Mouse (Mus musculus) telencephalon, adult 2 months (tissue): Measurements from ENCODE around the gene Ppib.

ENCODE experiments used
- DNase-seq: peaks from one replicate; pipeline ENCODE4 v3.0.0-alpha.2; 2011; ENCODE audit warnings: low read depth, low spot score

The Ppib gene

DNA sequence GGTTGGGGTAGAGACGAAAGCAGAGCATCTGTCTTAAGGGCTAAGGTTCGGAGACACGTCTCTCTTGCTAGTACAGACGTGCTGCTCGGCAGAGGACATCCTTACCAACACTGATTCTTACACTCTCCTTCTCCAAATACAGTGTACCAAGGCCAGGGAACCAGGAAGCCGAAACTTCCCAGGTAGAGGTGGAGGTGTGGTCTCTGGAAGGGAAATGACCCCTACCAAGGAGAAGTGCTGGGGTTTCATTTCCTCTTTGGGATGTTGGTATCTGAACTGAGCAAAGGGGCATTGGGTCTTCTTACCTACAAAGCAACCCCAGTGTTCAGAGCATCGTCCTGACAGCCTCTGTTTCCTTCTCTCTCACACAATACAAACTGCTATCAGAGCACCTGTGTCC is 12.7 kb downstream of the Ppib start:
- DNase-seq: no peak

DNA sequence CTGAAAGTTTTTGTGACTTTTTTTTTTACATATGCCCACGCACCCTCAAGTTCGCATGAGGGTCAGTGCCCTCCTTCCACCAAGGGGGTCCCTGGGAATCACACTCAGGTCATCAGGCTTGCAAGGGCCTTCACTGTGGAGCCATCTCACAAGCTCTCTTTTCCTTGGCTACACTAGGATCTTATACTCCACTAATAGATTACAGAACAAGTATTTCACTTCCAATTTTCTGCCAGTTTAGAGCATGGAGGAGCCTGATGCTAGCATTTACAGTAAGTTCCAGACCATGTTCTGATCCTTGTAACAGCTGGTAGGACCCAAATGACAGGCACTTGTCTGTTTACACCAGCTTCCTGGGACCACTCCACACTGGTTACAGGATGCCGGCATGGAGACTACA is 18.1 kb downstream of the Ppib start:
- DNase-seq: no peak

DNA sequence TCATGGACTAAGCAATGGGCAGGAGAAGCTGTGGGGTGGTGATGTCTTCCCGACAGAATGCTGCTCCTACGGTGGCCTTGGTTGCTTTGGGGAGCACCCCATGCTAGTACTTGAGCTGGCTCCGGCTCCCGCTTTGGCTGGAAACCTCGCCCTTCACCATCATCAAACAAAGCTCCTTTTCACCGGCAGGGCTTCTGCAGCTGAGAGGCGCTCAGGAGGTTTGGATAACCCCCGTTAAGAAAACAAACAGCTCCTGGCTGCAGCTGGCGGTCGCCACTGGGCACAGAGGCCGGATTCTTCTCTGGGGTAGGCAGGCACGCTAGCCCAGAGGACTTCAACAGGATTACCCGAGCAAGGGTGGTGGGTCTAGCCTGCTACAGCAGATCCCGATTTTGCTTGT is 18.5 kb downstream of the Ppib start:
- no peak for DNase-seq

DNA sequence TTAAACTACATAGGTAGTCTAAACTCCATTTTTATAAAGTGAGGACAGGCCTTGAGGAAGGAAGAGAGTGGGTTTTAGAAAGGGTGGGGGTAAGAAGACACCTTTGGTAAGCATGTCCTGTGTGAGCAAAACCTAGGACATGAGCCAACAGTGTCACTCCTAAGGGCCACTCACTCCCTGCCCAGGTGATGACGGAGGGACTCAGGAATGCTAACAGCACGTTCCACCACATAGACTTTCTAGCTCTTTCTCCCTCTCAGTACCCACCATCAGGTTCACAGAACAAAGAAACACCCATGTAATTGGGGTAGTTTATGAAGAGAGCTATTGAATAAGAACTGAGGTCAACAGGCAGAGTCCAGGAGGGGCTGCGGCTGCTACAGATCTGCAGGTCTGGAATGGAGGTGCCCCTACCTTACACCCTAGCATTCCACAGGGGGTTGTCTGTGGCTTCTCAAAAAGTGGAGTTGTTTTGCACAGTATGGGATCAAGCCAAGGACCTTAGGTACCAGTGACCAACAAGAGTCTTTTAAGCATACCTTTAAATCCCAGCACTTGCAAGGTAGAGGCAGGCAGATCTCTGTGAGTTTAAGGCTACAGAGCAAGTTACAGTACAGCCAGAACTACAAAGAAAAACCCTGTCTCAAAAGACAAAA is 20.9 kb downstream of the Ppib start:
- DNase-seq: no peak

DNA sequence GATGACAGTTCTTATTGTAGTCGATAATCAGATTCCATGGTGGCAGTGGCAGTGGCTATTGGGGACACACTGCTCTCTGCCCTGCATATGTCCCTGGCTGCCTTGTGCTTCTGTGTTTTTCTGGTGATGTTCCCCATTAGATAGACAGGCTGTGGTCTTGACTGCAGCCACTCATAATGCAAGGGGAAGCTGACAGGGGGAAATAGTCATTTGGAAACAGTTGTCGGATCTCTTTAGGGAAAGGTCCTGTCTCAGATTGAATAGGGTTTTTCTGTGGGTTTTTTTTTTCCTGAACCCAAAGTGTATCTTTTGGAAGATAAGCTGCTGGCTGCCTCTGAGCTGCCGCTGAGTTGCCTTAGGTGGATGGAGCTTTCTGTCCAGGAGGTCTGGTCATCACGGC is 22.0 kb downstream of the Ppib start:
- no peak for DNase-seq

DNA sequence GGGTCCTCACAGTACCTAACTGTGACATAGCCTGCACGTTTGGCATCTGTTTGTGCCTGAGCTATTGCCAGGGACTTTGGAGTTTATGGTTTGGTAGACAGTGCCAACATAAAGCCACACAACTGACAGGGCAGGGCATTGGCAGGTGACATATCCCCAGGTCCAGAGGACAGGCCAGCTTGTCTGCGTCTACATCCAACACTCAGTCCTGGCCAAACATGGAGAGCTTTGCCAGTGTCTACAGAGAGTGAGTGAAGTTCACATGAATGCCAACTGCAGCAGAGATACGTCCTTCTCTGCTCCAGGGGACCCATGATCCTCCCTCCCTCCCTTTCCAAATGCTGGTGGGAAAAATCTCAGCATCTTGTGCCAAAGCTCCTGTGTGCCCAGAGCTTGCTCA is 24.1 kb downstream of the Ppib start:
- DNase-seq: no peak

DNA sequence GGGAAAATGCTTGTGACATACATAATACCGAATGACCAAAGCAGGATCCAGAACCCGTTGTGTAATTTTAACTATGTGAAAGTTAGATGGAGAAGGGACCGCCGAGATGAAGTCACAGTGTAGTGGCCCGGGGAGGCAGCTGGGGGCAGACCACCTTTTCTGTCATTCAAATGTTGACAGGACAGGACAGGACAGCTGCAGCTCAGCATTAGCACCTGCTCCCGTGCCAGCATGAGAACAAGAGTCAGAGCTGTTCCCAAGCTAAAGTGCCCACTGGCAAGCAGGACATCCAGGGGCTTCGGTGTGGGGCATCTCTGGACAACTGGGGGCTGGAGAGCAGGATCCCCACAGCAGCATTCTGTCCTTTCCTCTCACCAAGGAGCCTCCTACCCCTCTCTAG is 27.0 kb downstream of the Ppib start:
- no peak for DNase-seq

DNA sequence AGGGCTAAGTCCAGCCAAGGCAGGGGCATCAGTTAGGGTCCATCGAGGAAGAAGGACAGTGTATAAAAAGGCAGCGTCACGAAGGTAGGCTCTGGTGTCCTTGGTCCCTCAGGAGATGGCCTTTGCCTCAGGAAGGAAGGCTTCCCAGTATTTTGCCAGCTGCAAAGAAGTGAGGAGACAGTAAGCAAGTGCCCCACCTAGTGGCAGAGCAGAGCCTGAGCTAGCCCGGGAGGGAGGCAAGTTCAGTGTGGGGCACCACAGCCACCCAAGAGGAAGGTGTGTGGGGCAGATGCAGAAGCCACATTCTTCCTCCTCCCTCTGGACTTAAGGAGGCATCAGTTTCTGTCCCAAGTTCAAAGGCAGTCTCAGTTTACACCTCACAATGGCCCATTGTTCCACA is 28.4 kb downstream of the Ppib start:
- no peak for DNase-seq

DNA sequence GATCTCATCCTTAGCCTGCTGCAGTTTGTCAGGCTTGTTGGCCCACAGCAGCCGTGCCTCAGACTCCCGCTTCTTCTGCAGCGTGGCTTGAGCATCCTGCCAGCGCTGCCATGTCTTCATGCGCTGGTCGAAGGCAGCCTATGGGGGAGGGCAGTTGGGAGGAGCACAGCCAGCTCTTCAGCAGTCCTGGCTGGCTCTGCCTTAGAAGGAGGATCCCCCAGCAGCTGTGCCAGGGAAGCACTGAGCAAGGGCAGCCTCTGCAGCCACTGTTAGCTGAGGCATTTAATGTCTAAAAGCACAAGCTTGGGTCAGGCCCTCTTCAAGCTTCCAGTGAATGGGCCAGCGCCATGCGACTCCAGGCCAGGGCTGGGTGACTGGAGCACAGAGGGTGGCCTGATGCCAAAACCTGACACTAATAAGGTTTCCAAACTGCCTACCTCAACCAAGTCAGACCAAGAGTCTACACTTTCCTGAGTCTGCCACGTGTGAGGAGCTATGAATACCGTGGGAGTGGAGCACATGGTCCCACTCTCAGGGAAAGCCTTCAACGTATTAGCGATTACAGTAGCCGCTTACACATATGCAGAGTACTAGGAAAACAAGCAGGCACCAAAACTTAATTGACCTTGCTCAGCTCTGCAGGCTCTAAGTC is 30.7 kb downstream of the Ppib start:
- DNase-seq: no peak

DNA sequence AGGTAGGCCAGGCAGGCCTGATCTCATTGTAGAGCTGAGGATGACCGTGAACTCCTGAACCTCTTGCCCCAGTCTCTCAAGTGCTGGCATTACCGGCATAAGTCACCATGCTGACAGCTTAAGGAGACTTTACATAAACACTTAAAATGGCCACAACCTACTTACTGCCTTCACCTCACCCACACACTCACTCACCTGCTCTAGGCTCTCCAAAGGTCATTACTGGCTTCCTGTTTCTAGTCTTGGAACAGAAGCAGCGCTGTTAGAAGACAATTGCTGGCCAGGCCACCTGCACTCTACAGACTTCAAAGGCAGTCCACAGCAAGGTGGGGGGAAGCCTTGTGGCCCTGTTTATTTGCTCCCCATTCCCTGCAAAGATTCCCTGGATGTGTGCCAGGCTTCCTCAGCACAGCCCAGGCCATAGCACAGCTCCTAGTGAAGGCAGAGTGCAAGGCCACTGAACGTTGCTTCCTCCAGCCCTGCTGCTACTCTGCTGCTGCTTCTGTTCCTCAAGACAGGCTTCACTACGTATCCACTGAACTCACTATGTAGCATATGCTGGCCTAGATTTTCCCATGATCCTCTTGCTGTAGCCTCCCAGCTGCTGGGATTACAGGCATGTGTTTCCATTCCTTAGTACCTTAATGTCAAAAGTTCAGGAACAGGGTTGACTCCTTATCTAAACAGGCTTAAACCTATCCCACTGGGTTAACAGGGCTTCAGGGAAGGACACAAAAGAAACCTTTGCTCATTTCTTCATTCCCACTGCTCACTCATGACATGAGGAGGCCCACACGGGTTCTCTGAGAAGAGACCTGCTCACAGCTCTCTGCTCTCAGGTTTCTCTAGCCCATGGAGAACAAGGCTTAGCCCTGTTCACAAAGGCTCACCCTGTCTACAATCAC is 31.6 kb downstream of the Ppib start:
- DNase-seq: no peak

DNA sequence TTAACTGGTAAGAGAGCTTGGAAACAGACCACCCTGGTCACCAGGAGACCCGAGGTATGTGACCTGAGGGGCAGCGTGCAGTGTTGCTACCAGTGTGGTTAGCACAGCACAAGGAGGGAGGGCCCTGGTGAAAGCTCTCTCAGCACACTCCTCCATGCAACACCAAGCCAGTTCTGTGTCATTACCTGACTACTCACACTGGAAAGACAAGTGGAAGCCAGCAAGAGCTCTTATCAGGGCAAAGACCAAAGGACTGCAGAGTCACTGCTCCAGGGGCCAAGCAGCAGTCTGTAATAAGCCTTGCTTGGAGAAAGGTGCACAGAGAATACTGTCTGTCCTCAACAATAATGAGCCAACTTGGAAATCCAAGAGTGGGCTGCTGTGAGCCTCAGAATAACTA is 32.6 kb downstream of the Ppib start:
- no peak for DNase-seq

DNA sequence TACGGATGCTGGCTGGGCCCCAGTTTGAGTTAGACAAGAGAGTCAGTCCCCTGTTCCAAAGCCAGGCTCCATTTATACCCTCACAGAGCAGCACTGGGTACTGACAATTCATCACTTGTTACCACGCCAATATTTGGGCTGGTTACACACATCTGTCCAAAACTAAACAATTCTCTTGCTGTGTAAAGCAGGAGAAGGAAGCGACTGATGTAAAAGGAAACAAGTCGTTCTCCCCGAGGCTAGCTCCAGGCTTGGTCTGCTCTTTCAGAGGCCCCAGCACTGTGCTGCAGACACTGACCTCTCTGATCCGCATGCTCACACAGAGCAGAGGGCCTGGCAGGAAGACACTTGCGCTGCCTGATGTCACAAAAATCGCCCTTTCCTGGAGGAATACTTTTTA is 41.6 kb downstream of the Ppib start:
- DNase-seq: peak; percentile 78

DNA sequence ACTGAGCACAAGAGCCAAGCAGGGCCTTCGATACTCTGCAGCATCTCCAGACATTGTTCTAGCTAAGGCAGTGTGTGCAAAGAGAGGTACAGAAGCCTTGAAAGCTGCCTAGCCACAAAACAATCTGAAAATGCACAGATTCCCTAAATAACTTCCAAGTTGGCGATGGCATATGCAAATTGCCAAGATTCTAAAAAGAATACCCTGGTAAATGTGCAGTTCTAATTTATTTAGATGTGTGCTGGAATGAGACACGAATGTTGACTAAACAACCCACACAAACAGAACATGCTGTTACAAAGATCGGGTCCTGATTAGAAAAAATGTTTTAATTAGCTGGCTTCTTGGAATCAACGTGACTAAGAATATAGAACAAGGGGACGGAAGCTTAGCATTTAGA is 42.6 kb downstream of the Ppib start:
- no peak for DNase-seq

DNA sequence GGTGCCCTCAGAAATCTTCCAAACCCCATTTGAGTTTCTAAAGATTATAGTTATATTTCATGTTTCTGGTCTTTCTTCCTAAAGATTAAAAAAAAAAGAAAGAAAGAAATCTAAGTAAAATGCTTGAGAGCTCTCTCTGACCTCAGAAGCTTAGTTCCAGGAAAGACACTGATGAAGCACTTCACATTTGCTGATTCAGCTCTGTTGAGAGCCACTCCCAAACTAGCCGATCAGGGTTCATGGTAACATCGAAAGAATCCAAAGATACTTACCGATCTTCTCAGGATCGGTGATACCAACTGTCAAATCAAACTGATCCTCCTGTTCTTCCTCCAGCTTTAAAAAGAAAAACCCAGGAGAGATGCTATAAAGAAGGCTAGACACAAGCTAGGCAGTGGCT is 44.6 kb downstream of the Ppib start:
- DNase-seq: no peak

DNA sequence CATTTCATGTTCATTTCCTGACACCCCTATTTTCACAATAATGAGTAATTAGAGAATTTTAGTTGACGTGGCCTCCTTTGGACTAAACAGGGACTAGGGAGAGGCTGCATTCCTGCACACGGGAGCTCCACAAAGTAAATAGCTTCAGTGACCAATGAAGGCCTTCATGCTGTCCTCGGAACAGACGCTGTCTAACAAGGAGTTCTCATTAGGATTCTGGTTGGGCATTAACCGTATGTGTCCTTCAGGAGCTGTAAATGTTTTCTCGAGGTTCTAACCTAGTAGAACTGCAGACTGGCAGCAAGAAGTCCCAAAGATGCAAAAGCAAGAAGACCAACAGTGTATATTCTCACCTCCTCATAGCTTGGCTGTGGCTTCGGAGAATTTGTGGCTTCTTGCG is 45.1 kb downstream of the Ppib start:
- DNase-seq: no peak

DNA sequence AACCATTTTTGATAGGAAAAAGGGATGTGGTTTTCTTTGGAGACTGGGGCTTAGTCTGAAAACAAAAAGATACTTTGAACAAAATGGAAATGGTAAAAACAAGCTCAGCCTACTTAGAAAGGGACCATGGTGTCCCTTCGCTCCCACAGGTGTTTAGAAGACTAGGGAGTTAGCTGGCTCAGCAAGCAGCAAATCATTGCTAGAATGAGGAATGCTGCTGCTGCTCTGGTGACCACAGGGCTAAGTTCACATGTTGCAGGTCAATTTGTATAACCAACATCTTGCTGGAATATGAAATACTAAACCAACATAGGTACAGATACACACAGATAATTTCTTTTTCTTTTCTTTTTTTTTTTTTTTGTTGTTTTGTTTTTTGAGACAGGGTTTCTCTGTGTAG is 49.6 kb downstream of the Ppib start:
- DNase-seq: no peak

DNA sequence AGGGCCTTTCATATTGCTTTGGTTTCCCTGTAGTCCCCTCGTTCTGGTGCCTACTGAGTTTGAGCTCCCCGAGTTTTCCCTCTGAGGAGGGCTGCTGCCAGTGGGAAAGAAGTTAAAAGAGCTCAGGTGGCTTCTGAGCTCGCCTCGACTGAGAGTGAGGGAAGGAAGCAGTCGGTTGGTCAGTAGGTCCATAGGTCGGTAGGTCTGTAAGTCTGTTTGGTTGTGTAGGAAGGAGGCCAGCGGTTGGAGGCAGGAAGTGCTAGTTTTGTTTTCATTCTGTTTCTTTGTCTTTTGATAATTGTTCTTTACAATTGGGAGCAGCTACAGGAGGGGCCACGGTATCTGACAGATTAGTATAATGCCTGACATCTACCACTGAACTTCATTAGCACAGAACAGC is 50.1 kb downstream of the Ppib start:
- DNase-seq: no peak

DNA sequence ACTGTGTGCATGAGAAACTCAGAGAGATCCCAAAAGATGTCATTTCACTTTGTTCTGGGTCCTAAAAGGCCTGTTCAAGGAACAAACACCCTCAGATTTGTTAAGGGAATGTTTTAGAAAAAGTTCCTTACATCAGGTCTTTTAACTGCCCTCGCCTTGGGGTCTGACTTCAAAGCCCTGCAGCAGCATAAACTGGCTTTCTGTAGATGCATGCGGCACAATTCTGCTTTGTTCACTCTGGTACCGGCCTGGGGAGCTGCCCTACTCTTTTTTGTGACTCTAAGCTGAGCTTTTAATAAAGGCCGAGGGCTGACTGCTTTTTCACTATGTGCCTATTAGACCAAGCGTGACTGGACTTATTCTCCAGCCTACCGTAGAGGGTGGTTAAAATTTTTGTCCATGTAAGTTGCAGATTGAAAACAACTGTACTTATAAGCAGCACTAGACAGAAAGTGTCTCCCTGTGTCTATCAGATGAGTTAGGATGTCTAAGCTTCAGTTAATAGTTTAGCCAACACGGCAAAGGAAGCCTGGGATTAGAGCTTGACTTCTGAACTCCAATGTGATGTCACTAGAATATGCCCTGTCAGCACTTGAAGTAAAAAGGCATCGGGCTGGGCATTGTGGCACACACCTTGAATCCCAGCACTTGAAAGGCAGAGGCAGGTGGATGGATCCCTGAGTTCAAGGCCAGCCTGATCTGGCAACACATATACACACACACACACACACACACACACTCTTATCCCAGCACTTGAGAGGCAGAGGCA is 50.8 kb downstream of the Ppib start:
- DNase-seq: no peak

DNA sequence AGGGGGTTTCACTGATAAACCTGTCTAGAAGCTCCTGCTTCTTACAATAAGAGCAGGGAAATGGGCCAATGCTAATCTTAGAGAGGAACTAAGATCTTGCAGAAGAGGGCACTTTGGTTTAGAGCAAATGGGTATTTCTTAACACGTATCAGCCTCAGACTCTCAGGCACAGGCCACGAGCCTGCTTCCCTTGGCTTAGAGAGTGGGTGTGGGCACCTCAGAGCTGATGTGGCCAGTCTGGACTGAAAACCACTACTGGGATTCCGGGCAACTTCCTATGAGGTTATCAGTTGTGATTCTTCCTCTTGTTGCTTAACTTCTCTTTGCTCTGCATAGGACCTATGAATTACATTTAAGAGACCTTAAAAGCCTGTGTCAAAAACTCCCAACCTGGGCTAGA is 54.3 kb downstream of the Ppib start:
- no peak for DNase-seq
